Mouse (Mus musculus) embryo, embryonic 11.5 days (tissue): ENCODE results near the gene Crat.

ENCODE experiments used
- DNase-seq: peaks from one replicate; pipeline ENCODE4 v3.0.0-alpha.2; 2012; ENCODE audit warnings: low read depth, low spot score

The Crat gene

DNA sequence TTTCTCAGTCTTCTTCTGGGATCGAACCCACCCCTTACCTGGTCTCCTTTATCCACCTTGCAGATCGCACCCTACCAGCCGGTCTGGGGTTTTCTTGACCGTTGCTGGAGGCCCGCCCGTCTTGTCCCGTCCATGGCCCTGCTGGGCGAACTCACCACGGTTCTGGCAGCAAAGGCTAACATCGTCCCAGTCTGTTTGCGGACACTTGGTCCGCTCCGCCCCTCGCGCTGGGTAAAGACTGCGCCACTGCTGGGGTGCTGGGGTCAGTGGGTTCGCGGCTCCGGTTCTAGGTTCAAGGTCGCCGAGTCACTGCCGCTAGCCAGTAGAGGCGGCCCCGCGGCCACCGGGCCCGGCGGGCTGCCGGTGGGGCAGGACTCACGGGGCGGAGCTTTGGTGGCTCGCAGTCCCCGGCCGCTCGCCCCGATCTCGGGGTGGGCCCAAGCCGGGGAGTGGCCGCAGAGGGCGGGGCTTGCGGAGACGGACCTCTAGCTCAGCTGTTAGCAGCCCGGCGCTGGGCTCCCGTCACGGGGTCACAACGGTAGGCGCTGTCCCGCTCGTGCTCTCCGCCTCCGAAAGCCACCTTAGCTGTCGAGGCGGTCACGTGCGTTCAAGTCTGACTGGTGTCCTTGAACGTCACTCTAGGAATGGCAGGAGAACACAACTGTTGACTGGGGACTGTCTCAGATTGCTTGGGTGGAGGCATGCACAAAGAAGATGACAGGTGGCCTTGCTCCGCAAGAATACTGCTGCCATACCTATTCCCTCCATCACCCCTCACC, at the start of gene Crat:
Crat (minus strand) TSS at position 657 of the 779 bp plus-strand sequence.
- DNase-seq, result peak; percentile 68

- no peak for DNase-seq
Measured at GRCm38 (mm10) chr2:30464411-30464810, 48.8 kb upstream of the Crat start.

DNA sequence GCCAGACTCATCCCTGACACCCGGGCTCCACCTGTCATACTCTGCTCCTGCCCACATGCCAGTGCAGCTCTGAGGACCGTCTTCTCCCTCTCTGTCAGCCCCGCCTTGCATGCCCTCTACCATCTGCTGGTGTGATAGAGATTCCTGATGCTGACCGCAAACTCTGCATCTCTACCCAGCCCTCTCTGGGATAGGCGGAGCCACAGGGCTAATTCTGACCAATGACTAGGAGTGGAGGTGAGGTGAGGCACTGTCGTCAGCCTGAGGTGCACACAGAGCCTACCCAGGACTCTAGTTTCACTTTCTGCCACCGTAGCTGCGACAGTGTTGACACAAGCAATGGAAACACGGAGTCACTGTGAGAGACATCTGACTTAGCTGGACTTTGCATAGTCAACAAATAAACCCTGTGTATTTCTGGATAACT, 48.3 kb upstream of the Crat start:
- DNase-seq, result no peak

DNA sequence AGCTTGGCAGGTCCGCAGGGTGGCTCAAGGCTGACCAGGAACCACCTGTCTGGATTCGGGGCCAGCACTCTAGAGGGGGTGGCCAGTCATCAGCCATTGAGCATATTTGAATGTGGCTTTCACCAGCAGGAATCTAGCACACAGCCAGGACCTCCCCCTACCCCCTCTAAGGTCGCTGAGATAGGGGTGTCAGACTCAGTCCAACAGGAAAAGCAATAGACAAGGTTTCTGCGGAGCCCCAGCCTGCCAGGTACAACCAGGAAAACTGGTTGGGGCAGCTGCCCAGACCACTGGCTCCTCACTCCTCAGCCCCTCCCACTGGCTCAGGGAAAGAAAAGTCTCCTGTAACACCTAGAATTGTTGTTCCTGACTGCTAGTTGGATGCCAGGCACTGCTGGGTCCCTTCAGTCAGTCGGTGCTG, 47.7 kb upstream of the Crat start:
- DNase-seq, result no peak

- DNase-seq, result no peak
Measured at GRCm38 (mm10) chr2:30459241-30459640, 43.6 kb upstream of the Crat start.

DNA sequence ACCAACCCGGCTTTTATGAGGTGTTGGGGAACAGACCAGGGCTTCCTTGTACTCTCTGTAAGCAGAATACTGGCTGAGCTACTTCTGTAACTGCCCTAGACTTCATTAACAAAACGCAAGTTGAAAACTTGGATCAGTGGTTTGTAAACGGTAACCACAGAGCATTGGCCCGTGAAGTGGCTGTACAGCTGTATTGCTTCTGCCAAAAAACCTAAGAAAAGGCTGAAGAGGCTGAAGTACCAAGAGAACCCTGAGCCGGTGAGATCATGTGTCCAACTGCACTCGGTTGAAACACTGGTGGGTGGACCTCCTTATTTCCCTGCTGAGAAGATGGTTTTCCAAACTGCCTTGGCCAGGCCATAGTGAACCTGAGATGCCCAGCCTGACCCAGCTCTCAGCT, 42.7 kb upstream of the Crat start:
- no peak for DNase-seq

- DNase-seq, result no peak
Measured at GRCm38 (mm10) chr2:30456104-30456980, 40.7 kb upstream of the Crat start.

GRCm38 (mm10) chr2:30454587-30454986, 39.0 kb upstream of the Crat start:
- no peak for DNase-seq

- DNase-seq, result no peak
Measured at GRCm38 (mm10) chr2:30453570-30453969, 38.0 kb upstream of the Crat start.

DNA sequence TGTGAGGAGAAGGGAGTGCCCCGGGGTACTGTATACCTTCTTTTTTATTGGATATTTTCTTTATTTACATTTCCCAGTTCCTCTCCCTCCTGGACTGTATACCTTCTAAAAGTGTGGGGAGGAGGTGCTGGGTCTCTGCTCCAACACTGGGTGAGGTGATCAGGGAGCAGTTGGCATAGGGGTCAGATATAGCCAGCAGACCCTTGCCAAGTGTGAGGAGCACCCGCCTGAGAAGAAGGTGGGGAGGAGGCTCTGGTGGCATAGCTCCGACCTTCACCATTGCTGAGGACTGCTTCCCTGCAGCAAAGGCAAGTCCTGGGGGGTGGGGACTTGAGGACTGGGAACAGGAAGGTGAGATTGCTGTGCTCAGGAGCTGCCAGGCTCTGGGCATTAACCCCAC, 35.9 kb upstream of the Crat start:
- no peak for DNase-seq

DNA sequence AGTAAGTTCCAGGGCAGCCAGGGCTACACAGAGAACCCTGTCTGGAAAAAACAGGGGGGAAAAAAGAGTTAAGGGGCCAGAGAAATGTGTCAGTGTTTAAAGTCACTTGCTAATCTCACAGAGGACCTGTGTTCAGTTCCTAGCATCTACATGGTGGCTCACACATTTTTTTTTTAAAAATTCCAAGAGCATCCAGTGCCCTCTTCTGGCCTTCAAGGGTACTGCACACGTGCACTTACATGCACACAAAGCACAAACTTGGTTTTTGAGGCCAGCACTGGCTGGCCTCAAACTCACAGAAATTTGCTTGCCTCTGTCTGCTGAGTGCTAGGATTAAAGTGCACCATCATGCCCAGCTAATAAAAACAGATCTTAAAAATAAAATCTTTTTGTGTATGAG, 34.9 kb upstream of the Crat start:
- DNase-seq, result no peak

DNA sequence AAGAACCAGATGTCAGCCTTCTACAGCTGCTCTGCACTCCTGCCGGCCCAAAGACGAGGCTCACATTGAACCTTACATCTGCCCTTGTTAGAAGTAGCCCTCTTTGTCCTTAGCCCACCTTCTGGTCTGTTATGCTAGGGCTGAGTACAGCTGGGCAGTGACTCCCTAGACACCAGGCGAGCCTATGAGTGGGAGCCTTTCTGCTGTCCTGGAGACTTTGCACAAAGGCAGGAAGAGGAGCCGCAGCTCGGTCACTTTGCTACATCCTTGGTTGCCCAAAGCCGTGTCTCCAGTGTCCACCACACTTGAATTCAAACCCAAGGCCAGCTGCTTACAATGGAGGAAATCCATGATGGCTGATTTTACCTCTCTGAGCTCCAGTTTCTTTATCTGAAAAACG, 32.8 kb upstream of the Crat start:
- no peak for DNase-seq

DNA sequence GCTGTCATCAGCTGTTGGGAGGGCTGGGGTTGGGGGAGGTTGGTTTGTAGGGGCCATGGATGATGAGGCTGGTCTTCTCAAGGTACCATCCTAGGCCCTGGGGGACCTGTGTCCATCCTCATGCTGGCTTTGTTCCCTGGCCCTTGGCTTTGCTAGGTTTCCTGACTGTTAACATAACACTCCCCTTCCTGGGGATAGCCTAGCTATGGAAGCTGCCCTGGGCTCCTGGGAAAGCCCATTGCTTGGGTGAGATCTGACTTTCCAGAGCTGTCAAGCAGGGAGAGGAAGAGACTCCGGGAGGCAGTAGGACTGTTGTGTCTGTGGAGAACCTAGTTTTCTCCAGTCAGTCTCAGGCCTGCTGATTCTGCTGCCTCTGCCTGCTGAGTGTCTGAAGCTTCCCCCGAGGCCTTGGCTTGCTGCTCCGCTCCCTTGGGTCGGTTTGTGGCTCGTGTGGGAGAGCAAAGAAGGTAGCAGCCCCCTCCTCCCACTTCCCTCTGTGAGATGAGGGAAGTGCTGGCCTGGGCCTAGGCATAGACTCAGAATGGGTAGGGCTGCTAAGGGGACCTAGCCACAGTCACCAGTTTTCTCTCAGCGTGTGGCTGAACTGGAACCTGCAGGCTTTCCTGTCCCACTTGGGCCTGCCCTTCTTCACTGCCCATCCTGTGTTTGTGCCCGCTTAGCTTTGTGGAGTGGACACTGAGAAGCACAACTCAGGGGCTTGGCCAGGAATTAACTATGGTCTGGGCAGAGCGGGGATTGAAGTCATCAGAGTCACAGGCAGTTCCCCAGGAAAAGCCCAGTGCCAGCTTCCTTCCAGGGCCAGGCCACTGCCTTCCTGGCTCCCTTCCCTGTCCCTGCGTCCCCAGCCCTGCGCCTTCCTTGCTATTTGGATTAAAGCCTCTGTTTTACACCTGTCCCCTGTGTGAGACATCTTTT, 31.5 kb upstream of the Crat start:
- DNase-seq, result no peak

DNA sequence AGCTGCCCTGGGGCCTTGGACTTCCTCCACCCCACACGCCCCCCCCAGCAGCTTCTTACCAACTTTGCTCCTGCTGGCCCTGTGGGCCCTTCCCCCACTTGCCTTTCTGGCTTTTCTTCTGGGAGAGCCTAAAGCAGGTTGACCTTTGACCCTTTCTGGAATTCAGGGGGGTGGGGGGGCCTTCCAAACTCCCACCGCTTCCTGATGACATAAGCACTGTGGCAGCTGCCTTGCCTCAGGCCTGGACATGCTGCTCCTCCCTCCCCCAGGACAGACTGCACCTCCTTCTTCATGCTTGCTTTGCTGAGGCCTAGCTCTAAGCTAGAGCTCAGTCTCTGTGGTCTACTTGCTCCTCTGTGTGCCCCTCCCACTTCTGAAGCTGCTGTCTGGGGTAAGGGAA, 29.7 kb upstream of the Crat start:
- DNase-seq, result peak; percentile 63

DNA sequence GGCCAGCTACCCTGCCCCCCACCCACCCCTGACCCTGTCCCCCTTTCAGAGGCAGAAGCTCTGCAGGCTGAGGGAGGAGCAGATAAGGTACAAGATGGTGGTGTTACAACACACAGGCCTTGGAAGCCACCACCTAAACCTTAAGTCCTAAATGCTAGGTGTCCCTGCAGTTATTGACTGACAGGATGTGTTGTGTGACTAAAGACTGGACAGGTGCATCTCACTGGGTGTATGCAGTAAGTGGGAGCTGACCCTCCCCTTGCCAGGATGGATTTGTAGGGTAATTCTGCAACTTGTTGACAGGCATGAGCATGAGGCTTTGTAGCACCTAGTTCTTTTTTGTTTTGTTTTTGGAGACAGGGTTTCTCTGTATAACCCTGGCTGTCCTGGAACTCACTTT, 28.8 kb upstream of the Crat start:
- DNase-seq, result no peak

GRCm38 (mm10) chr2:30444006-30444405, 28.4 kb upstream of the Crat start:
- no peak for DNase-seq

DNA sequence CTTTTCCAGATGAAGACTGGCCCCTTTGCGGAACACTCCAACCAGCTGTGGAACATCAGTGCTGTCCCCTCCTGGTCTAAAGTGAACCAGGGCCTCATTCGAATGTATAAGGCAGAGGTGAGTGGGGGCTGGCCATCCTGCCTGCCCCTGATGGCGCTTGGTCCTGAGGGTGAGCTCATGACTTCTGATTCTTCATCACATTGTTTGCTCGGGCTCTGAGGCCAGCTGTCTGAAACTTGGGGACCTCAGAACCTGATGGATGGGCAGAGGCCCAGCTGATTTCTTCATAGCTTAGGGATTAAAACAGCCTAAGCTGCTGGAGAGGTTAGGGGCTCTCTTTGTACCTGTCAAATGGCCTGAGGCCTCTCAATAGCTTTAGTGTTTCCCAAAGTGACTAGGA, 27.7 kb upstream of the Crat start:
- DNase-seq, result no peak

- no peak for DNase-seq
Measured at GRCm38 (mm10) chr2:30442498-30442890, 26.9 kb upstream of the Crat start.

DNA sequence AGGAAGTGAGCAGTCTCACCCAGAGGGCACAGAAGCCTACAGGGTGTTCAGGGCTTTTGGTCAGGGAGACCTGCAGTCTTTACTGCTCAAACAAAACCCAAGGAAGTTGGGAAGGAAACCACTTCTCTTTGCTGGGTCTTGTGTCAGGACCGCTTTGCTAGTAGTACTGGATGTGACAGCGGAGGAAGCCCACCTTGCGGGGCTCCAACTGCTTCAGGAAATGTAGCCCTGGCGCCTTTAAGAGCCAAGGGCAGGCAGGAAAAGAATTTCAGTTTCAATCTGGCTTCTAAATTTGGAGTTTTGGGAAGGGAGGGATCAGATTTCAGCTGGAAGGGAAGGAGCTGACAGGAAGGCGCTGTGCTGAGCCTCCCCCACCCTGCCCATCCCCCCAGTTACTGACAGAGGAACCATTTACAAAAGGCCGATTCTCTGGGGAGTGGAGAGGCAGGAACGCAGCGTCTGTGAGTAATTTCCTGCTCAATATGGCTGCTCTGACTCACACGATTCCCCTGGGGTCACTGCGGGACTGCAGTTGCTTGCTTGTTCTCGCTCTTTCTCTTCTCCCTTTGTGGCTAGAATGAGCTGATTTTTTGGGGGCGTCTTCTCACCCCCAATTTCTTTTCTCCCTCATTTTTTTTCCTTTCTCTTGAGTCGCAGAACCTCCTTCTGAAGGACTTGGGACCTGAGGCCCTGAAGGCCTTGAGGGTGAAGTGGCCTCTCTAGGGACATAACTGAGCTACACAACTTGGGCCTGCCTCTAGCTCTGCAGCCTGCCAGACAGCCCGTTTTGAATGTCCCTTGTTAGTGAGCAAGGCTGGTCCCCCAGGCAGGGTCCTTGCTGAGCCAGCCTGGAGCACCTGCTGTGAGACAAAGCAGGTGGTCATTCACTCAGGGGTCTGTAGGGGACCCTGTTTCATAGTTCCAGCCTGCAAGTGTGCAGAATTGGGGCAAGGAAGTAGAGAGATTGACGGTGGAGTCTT, 26.2 kb upstream of the Crat start:
- peak; percentile 97 for DNase-seq

DNA sequence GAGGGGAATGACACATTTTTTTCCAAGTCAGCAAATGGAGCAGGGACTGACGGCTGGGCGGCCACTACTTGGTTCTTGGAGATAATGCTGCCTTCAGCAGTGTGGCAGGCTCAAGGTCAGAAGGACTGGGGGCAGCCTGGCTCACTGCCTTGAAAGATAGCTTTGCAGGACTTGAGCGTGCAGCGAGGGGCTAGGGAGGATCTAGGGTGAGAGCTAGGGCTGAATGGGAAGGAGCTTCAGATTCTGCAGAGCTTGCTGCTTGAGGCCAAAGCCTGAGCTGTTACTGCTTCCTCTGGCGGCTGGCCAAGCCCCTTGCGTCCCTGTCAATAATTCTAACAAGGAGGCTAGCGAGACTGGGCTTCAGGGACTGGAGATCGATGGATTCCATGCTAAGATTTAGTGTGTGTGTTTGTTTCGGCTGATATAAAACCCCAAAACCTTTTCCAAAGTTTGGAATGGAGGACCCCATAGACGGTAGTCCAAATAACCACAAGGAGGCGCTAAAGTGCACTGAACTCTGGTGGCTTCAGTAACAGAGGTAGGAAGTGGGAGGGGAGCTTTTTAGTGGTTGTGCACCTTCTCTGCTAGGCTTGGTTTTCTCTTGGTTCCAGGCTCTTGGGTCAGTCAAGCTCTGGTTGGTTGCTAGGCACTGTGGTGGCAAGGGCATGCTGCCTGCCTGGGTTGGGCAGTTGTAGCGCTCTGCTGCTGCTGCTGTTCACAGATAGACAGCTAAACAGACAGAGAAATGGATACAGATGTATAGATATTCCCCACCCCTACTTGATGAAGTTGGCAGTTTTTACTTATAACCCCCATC, 25.3 kb upstream of the Crat start:
- DNase-seq, result peak; percentile 75
